Mouse (Mus musculus) megakaryocyte progenitor cell, adult 5-6 weeks (primary cell): ENCODE measurements around the gene Wwc1. TPM values are rescaled to one million over a fixed set of nuclear protein-coding genes. Genes with fewer than 3 reads are reported as not detected.
"Not testable (repeated sequence)": the region's sequence is repeated elsewhere in the genome, so short reads cannot be mapped to it uniquely, and the experiment has no call there.

Experiments used
- ATAC-seq: replicated peaks from 2 replicates; pipeline ENCODE4 v1.8.0; 2016; ENCODE audit warnings: mild to moderate bottlenecking, moderate TSS enrichment, inconsistent platforms; ENCODE audit not compliant: poor library complexity
- total RNA-seq, 2 experiments: library from RNA; stranded (forward) in 1 of 2; stranded (reverse) in 1 of 2; fragments of 157-497, 149-512 nt in 1 of 2; fragments of 200-1000 nt in 1 of 2; gene quantifications; 2 replicates each; pipeline versions ENCODE4 v1.2.3 to v1.2.4; 2015 to 2017

Wwc1 gene
- total RNA-seq, 2 experiments from 2014 or later, result 0.02 TPM; not detected in 1

DNA sequence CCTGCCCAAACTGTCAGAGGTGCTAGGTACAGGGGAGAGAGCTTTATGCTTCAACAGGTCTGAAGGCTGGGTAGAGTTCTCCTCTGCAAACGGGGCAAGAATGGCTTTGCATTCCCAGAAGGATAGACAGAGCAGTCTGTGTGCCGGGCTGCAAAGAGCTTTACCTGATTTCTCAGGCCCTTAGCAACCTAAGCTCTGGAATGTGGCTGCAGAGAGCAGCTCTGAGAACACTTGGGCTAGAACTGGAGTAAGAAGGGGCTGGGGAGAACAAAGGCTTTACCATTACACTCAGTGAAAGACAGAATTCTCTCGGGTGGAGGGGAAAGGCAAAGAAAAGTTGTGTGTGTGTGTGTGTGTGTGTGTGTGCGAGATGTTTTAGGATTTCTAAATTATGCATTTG, 86.9 kb downstream of the Wwc1 start:
- no peak for ATAC-seq

DNA sequence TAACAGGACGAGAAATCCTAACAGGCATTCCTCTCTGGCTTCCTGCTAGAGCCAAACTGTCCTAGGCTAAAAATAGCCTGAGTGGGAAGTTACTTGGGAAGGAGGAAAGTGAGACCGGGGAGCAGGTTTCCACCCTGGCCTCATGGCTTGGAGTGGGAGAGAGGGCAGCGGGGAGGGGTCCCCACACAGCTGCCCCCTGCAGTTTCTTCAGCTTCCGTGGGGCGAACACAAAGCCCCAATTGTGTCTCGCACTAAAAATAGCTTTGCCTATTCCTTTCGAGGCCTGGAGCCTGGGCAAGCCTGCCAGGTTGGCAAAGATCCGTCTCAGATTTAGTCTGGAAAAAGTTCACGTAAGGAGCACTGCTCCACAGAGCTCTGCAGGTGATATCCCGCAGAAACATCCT, 87.3 kb downstream of the Wwc1 start:
- no peak for ATAC-seq

DNA sequence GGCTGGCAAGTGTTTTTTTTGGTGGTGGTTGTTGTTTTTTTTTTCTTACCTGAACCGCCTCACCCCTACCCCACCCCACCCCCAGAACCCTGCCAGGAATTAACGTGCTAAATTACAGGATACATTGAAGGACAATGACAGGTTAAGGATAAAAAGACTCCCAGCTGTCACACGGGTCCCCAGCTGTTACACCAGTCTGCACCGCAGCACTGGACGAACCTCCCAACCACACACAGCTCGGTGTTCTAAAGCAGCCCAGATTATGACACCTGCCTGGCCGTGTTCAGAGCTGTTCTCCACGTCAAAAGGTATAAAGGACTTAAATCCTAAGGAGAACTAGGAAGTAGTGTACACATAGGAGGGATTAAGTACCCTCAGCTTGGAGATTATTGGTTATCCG, 88.0 kb downstream of the Wwc1 start:
- ATAC-seq, result no peak

DNA sequence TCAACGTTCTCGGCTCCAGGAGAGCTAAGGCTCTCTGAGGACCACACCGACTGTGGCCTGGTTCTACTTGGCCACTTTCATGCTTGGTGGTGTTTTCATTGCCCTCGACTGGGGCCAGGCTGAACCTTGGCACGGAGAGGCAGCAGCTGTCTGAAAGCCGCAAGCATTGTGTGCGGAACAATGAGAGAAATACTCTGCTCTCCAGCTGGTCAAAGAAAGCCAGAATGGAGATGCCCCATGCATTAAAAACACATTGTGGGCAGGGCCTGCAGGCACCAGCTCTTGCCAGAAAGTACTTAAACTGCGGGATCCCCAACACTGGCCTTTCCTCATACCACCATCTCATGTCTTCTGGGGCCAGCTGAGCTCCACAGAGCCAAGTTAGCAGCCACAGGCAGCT, 91.5 kb downstream of the Wwc1 start:
- ATAC-seq, result no peak

GRCm38 (mm10) chr11:35882777-35883176, 97.5 kb downstream of the Wwc1 start:
- no peak for ATAC-seq

GRCm38 (mm10) chr11:35878559-35878897, 101.8 kb downstream of the Wwc1 start:
- ATAC-seq, result no peak

DNA sequence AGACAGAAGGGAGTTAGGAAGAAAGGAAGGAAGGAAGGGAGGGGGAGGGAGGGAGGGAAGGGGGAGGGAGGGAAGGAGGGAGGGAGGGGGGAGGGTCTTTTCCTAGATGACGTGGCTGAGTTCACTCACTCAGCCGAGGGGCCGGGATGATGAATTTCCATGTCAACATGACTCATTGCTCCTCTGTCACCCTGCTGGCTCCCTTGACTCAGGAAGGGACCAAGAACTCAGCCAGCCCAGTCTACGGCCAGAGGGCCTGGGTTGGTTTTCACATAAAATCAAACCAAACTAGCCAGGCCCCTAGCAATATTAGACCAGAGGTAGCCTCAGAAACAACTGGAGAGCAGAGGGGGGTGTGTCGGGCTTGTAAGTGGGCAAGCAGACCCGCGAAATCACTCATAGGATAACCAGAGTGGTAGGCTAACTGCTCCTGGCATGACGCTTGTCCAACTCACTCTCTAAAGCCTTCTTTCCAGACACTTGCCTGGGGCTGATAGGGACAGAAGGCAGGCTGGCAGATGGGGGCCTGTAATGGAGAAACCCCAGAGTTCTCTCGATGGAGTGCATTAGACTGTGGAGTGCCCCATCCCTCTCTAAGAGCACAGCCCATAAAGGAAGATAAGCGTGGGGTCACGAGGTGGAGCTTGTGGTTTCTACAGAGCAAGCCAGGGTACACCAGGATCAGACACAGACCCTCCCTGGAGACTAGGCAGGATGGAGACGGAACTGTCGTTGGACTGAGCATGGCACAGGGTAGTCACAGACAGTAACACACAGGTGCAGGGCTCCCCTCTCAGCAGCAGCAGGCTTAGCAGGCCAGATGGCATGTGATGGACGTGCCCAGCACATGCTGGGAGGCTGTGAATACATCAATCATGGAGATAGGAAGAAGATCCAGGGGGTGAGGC, 102.4 kb downstream of the Wwc1 start:
- ATAC-seq, result no peak

DNA sequence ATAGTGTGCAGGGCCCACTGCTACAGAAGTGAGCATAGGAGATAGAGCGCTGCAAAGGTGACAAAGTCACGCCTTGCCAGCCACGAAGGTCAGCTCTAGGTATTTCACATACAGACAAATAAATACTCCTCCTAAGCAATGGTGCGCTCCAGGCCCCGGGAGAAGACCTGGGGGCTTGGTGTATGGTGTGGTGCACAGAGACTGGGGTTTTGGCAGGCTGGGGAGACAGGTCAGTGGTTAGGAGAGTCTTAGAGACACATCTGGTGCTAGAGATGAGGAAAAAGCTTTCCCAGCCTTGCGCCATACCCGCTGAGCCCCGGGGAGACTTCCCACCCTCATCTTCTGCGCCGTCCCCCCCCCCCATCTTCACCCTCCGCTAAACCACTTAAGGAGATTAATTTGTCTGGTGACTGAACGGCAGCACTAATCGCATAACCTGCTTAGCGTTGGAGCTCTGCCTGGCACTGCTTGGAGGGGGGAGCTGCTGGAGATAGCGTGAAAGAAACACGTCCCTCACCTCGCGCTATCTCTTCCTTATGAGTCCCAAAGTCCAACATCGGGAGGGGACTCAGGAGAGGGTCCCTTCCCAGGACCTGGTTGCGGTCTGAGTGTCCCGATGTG, 106.6 kb downstream of the Wwc1 start:
- ATAC-seq, result no peak

GRCm38 (mm10) chr11:35870961-35871360, 109.4 kb downstream of the Wwc1 start:
- ATAC-seq, result no peak

DNA sequence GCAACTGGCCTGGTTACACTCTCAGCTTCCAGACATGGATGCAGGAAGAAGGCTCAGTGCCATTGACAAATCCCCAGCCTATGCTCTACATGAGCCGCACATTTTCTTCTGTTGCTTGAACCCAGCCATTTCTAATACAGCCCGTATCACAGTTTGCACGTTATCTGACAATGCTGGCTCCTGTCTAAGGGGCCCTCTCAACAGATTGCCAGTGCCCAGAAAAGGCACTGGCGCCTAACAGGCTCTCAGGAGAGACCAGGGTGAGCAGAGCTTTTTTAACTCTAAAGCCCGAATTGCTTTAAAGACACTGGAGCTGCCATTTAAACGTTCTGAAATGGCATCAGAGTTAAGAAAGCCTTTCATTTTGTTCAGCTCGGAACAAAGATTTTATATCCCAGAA, 114.2 kb downstream of the Wwc1 start:
- no peak for ATAC-seq

- no peak for ATAC-seq
Measured at GRCm38 (mm10) chr11:35864981-35865604, 115.2 kb downstream of the Wwc1 start.

DNA sequence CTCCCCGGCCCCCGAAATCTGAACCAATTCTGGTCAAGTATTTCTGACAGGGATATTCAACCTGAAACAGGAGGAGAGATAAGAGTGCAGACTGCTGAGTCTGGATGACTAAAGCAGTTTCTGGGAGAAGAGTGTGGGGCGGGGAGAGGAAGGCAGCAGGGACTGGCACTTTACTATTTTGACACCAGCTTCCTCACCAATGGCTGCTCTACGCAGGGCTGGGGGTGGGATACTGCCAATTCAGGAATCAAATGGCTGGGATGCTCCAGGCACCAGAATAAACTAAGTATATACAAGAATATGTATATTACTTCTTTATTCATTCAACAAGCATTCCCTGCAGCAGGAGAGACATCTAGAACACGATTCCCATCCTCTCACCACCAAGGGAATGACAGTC, 116.7 kb downstream of the Wwc1 start:
- no peak for ATAC-seq

- no peak for ATAC-seq
Measured at GRCm38 (mm10) chr11:35857395-35858067, 122.8 kb downstream of the Wwc1 start.

- no peak for ATAC-seq
Measured at GRCm38 (mm10) chr11:35856359-35857040, 123.8 kb downstream of the Wwc1 start.

DNA sequence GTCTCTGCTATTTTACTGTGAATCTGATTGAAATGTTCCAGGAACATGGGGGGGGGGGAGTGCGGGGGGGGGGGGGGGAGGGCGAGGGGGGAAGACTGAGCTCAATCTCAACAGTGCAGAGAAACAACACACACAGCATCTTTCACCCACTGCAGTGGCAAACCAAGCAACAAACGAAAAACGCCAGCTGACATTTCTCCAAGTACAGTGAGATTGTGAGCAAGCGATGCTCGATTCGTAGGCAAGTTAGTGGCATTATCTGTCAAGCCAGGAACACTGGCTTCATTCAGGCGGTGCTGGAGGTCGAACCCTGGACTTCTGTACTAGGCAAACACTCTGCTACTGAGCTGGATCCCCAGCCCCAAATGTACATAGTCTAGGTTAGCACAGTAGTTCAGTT, 124.8 kb downstream of the Wwc1 start:
- no peak for ATAC-seq

DNA sequence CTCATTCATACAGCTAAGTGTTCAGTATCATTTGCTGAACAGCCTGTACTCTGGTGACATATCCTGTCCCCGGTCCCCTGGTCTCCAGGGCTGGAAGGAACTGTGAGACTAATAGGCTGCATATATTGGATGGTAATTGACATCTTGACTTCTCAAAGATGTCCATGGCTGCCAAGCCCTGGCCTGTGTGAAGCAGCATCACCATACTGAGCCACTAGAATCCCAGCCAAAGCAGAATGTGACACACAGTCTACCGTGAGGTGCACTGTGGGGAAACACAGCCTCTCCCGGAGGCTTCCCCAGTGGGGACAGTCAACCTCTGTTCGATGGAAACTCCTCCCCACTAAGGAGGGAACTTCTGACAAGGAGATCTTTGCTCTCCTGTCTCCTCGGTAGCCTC, 125.4 kb downstream of the Wwc1 start:
- ATAC-seq, result no peak

- ATAC-seq, result no peak
Measured at GRCm38 (mm10) chr11:35853651-35854050, 126.7 kb downstream of the Wwc1 start.

DNA sequence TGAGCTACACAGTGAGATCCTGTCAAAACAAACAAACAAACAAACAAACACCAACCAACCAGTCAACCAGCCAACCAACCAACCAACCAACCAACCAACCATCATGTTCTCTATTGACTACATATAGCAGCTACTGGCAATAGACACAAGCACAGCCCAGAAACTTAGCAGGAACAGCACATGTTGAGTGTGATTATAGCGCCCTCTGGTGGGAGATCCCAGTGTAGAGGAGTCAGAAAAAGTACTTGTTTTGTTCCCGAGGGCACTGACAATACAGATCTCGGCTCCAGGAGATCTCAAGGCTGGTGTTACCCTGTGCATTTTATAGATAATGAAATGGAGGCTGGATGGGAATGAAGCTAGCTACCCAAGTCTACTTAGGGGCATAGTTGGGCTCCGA, 127.6 kb downstream of the Wwc1 start:
- peak; percentile 80 for ATAC-seq

- no peak for ATAC-seq
Measured at GRCm38 (mm10) chr11:35844299-35844698, 136.0 kb downstream of the Wwc1 start.

GRCm38 (mm10) chr11:35842560-35842959, 137.8 kb downstream of the Wwc1 start:
- ATAC-seq, result not testable (repeated sequence)

GRCm38 (mm10) chr11:35841738-35842325, 138.5 kb downstream of the Wwc1 start:
- ATAC-seq, result peak; percentile 54
